Mouse (Mus musculus): ENCODE data around the gene Nipal3.

DNA sequence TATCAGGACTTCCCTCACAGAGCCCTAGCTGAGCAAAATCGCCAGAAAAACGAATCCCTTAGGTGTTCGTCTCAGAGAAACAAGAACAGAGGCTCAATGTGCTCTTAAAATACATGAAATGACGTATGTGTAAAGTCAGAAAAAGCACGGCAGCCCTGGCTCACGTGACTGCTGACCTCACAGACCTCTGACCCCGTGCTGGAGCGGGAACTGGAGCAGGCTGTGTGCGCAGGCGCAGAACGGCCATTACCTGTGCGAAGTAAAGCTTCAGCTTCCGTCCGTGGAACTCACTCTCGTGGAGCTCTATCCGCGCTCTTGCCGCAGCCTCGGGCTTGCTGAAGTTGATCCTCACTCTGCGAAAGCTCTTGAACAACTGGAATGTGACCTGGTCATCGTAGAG is 74.8 kb downstream of the Nipal3 start:
- TF ChIP-seq CTCF (IDR thresholded peaks at IDR 0.05 in 2 of 3, conservative IDR thresholded peaks at IDR 0.05 in 1 of 3; ENCODE audit: control insufficient read depth in 1 of 3, insufficient read depth in 1 of 3, low read depth in 2 of 3, low read length in 3 of 3, poor library complexity in 1 of 3, severe bottlenecking in 1 of 3) (no peak), TAL1 (IDR thresholded peaks at IDR 0.05; ENCODE audit: low read length) (no peak), EP300 (IDR thresholded peaks at IDR 0.05; ENCODE audit: low read depth in 1 of 2, low read length in 2 of 2) (no peak), CHD2 (IDR thresholded peaks at IDR 0.05; ENCODE audit: low read length) (no peak), POLR2AphosphoS2 (IDR thresholded peaks at IDR 0.05; ENCODE audit: low read length) (no peak), MAX (IDR thresholded peaks at IDR 0.05; ENCODE audit: low read length) (no peak), UBTF (IDR thresholded peaks at IDR 0.05; ENCODE audit: borderline replicate concordance, insufficient read depth, low read depth, low read length) (no peak)
